Mouse (Mus musculus) G1E (cell line): ENCODE results near the gene Enah. TPM values are rescaled to one million over a fixed set of nuclear protein-coding genes. Genes with fewer than 3 reads are reported as not detected.

Source experiments
- ATAC-seq: 2 replicates; pipeline ENCODE4 v1.8.0; 2016; ENCODE audit warnings: mild to moderate bottlenecking; ENCODE audit not compliant: insufficient number of reproducible peaks, poor library complexity, low FRiP score, severe bottlenecking; ENCODE audit errors: extremely low read depth
- DNase-seq: peaks from one replicate; pipeline ENCODE4 v3.0.0; 2012; ENCODE audit warnings: low spot score
- H3K27me3 ChIP-seq: 2 replicates; pipeline ENCODE4 v1.6.1; 2012; ENCODE audit warnings: mild to moderate bottlenecking, low read length, inconsistent platforms; ENCODE audit not compliant: insufficient read depth
- H3K36me3 ChIP-seq: replicated peaks from 2 replicates; pipeline ENCODE3; 2012; ENCODE audit warnings: mild to moderate bottlenecking, inconsistent platforms
- H3K4me1 ChIP-seq: 2 replicates; pipeline ENCODE4 v1.6.1; 2012; ENCODE audit warnings: low read depth, low read length, inconsistent platforms, mixed read lengths; ENCODE audit not compliant: insufficient read depth
- H3K4me3 ChIP-seq: 2 replicates; pipeline ENCODE4 v1.5.1; 2012; ENCODE audit warnings: low read depth, mild to moderate bottlenecking, inconsistent platforms, low read length, moderate library complexity, mixed read lengths
- H3K9me3 ChIP-seq: replicated peaks from 2 replicates; pipeline ENCODE4 v1.6.1; 2012; ENCODE audit warnings: inconsistent platforms
- CTCF ChIP-seq: IDR thresholded peaks from 2 replicates; pipeline ENCODE4 v1.5.1; 2012; ENCODE audit warnings: low read depth, low read length, inconsistent platforms, mixed read lengths
- GATA1 ChIP-seq: IDR thresholded peaks from 2 replicates; pipeline ENCODE4 v1.6.1; 2012; ENCODE audit warnings: borderline replicate concordance, low read length, inconsistent platforms, mixed read lengths
- GATA2 ChIP-seq: IDR thresholded peaks from 2 replicates; pipeline ENCODE4 v1.6.1; 2012; ENCODE audit warnings: low read depth, low read length, inconsistent platforms, borderline replicate concordance
- POLR2AphosphoS5 ChIP-seq: IDR thresholded peaks from 2 replicates; pipeline ENCODE4 v1.6.1; 2012; ENCODE audit warnings: low read depth, low read length, inconsistent platforms; ENCODE audit not compliant: insufficient replicate concordance
- TAL1 ChIP-seq: conservative IDR thresholded peaks from 2 replicates; pipeline ENCODE4 v1.6.1; 2012; ENCODE audit warnings: low read depth, low read length, inconsistent platforms, mixed read lengths
- polyA plus RNA-seq: library from polyadenylated mRNA; stranded (reverse); fragments of >175 nt; gene quantifications from 2 replicates; pipeline ENCODE4 v1.2.3, GENCODE M21; 2012
- total RNA-seq, 2 experiments: library from RNA; stranded (forward) in 1 of 2; stranded (reverse) in 1 of 2; fragments of 200-1000 nt in 1 of 2; fragments of >200 nt in 1 of 2; fragmentation: Nextera tagmentation in 1 of 2; gene quantifications; 2 replicates each; pipeline ENCODE4 v1.2.3; 2014 to 2017

Enah gene
- total and polyA plus RNA-seq, 3 experiments = 0.87 TPM; not detected in 2

DNA sequence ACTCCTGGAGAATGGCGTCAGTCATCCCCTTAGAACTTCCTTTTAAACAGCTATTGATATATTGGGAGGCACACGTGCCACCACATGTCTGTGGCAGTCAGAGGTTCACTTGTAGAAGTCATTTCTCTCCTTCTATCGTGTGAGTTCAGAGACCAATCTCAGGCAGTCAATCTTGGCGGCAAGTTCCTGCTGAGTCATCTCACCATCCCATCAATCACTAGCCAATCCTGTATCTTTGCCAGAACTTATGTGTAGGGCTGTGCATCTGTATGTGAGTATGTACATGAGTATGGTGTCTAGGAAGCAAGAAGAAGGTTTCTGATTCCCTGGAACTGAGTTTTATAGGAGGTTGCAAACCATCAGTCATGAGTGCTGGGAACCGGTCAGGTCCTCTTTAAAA, 40.0 kb upstream of the Enah start:
- no peaks in the 10 kb centered on the region for H3K36me3 ChIP-seq
- 0 out of 2 replicates have a peak, but pooled peaks cover 2% of the 10 kb centered on the region for H3K27me3 ChIP-seq
- no peak overlapping the region for H3K4me3 ChIP-seq
- TF ChIP-seq CTCF = no peak
- TF ChIP-seq GATA1 = no peak
- TF ChIP-seq POLR2AphosphoS5 = no peak
- TF ChIP-seq GATA2 = no peak
- TF ChIP-seq TAL1 = no peak
- no peaks in the 10 kb centered on the region for H3K4me1 ChIP-seq
- no peaks in the 10 kb centered on the region for H3K9me3 ChIP-seq
- ATAC-seq = no peak
- DNase-seq = no peak

DNA sequence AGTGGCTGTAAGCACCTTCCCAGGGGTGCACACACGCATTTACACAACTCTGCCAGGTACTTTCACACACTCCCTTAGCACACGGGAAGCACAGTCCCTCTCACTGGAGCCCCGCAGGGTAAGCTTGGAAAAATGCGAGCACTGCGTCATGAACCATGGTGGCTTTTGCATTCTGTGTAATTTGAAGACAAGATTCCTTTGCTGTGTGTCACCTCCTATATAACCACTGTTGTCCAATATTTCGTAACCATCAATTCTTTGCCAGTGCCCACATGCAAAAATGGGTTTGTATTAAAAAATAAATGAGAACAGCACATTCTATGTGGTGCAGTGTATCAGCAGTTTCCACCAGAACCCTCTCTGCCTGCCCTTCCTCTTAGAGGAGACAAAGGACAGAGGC, 38.2 kb upstream of the Enah start:
- ATAC-seq (no peak), DNase-seq (no peak)
- Histone ChIP-seq H3K9me3 (no peaks in the 10 kb centered on the region), H3K4me3 (no peak overlapping the region), H3K36me3 (no peaks in the 10 kb centered on the region), H3K4me1 (no peaks in the 10 kb centered on the region), H3K27me3 (0 out of 2 replicates have a peak, but pooled peaks cover 2% of the 10 kb centered on the region)
- TF ChIP-seq GATA1 (no peak), TAL1 (no peak), CTCF (no peak), POLR2AphosphoS5 (no peak), GATA2 (no peak)

DNA sequence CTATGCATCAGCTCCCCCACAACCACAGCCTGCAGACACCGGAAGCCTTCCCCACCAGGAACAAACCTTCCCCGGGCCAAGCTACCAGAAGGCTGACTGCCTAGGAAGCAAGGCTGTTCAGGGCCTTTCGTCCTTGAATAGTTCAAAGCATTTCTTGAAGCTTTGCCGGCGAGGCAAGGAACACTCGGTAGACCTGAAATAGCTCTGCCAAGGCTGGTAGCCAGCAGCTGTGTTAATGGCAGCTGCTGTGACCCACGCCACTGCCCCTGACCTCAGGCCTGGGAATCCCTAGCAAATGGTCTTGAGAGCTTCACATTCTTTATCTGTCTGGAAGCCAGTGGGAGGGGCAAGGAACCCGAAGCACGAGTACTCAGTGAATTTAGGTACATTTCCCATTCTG, 35.3 kb upstream of the Enah start:
- H3K27me3 ChIP-seq = 0 out of 2 replicates have a peak, but pooled peaks cover 2% of the 10 kb centered on the region
- H3K36me3 ChIP-seq = no peaks in the 10 kb centered on the region
- TF ChIP-seq GATA1 = no peak
- TF ChIP-seq CTCF = no peak
- TF ChIP-seq GATA2 = no peak
- no peak for TF ChIP-seq TAL1
- TF ChIP-seq POLR2AphosphoS5 = no peak
- H3K4me1 ChIP-seq = no peaks in the 10 kb centered on the region
- DNase-seq = no peak
- no peak for ATAC-seq
- no peak overlapping the region for H3K4me3 ChIP-seq
- H3K9me3 ChIP-seq = no peaks in the 10 kb centered on the region

DNA sequence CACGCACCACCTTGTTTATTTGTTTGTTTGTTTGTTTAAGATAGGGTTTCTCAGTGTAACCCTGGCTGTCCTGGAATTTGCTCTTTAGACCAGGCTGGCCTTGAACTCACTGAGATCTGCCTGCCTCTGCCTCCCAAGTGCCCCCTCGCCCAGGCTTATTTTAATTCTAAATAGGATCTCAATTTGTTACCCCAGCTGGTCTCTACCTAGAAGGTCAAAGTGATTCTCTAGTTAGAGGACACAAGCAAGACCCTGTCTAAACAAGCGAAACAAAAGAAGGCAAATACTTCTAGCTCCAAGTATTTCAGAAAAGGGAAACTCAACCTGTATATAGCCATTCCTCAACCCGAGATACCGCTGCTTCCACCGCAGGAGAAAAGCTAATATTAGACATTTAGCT, 34.9 kb upstream of the Enah start:
- H3K36me3 ChIP-seq = no peaks in the 10 kb centered on the region
- H3K4me1 ChIP-seq = no peaks in the 10 kb centered on the region
- H3K27me3 ChIP-seq = 0 out of 2 replicates have a peak, but pooled peaks cover 2% of the 10 kb centered on the region
- no peak overlapping the region for H3K4me3 ChIP-seq
- DNase-seq (no peak), ATAC-seq (no peak)
- no peaks in the 10 kb centered on the region for H3K9me3 ChIP-seq
- no peak for TF ChIP-seq POLR2AphosphoS5
- no peak for TF ChIP-seq TAL1
- no peak for TF ChIP-seq GATA1
- TF ChIP-seq CTCF = no peak
- TF ChIP-seq GATA2 = no peak

DNA sequence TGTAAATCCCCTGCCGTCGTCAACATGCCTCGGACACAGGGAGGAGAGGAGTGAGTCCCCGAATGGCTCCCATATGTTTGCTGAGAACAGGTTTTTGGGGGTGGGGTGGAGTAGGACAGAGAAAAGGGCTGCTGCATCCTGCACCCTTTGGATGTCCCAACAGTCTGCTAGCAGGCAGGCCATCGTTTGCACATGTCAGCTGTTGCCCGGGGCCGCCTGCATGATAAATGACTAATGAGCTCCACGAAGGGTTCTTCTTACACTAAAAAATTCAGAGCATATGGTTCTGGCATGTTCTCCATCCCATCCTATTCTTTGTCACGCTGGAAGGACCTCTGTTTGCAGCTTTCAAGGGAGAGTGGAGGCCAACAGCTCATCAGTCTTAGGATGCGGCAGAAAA, 33.2 kb upstream of the Enah start:
- TF ChIP-seq TAL1 (no peak), CTCF (no peak), GATA2 (no peak), POLR2AphosphoS5 (no peak), GATA1 (no peak)
- H3K4me3 ChIP-seq = no peak overlapping the region

DNA sequence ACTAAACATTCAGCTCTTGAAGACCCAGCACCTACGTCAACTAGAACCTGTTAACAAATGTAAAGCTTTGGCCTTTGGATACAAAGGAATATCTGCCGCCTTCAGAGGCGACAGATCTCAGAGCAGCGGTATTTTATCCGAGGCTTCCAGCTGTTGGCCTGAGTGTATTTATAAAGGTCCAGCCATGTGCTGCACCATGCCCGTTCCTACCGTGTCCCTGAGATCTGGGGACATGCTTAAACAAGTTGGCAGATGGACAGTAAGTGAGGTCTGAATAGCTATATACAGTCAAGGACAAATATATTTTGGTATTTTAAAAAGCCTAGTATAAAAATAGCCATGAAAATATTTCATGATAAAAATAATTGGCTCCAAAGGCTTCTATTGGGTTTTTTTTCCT, 32.6 kb upstream of the Enah start:
- H3K9me3 ChIP-seq = no peaks in the 10 kb centered on the region
- DNase-seq = no peak
- H3K4me1 ChIP-seq = no peaks in the 10 kb centered on the region
- 0 out of 2 replicates have a peak, but pooled peaks cover 2% of the 10 kb centered on the region for H3K27me3 ChIP-seq
- ATAC-seq = no peak
- H3K36me3 ChIP-seq = no peaks in the 10 kb centered on the region
- TF ChIP-seq POLR2AphosphoS5 = no peak
- no peak for TF ChIP-seq GATA2
- no peak for TF ChIP-seq TAL1
- TF ChIP-seq GATA1 = no peak
- no peak for TF ChIP-seq CTCF
- H3K4me3 ChIP-seq = no peak overlapping the region

More for the DNA sequence above, 33.2 kb upstream of the Enah start:
- DNase-seq (no peak), ATAC-seq (no peak)
- Histone ChIP-seq H3K4me1 (no peaks in the 10 kb centered on the region), H3K36me3 (no peaks in the 10 kb centered on the region), H3K9me3 (no peaks in the 10 kb centered on the region), H3K27me3 (0 out of 2 replicates have a peak, but pooled peaks cover 2% of the 10 kb centered on the region)
